Mouse (Mus musculus): ENCODE measurements around the gene Rasgef1c.

Gene Rasgef1c
- long read RNA-seq, experiment 1, partial matches to known transcripts, result 0 of 1 reads
- long read RNA-seq, experiment 1, other reads (novel, unspliced or antisense), result 1 of 1 reads
- long read RNA-seq, experiment 2, result 0 reads

GRCm38 (mm10) chr11:49901659-49902458, at the start of gene Rasgef1c:
Gene Rasgef1c (plus strand): TSS chr11:49901835.
- intact Hi-C loops (cut with DNase I), result loop anchor here (5.0 kb wide), 1 partner anchor 55 kb away; no protein-coding TSS in a partner anchor

GRCm38 (mm10) chr11:49855144-49855543, 46.5 kb upstream of the Rasgef1c start:
- intact Hi-C loops (cut with DNase I), result no loop called here

- intact Hi-C loops (cut with DNase I), result no loop called here
Observed at GRCm38 (mm10) chr11:49861139-49861538, 40.5 kb upstream of the Rasgef1c start.

GRCm38 (mm10) chr11:49863926-49864325, 37.7 kb upstream of the Rasgef1c start:
- intact Hi-C loops (cut with DNase I), result no loop called here

GRCm38 (mm10) chr11:49867320-49867719, 34.3 kb upstream of the Rasgef1c start:
- intact Hi-C loops (cut with DNase I), result loop anchor here (5.0 kb wide), 1 partner anchor 140 kb away; no protein-coding TSS in a partner anchor

- intact Hi-C loops (cut with DNase I), result loop anchor here (2.0 to 5.0 kb wide), 2 partner anchors 142 to 217 kb away; no protein-coding TSS in a partner anchor
Observed at GRCm38 (mm10) chr11:49869762-49870161, 31.9 kb upstream of the Rasgef1c start.

- intact Hi-C loops (cut with DNase I), result loop anchor here (2.0 kb wide), 1 partner anchor 219 kb away; no protein-coding TSS in a partner anchor
Observed at GRCm38 (mm10) chr11:49871914-49872313, 29.7 kb upstream of the Rasgef1c start.

- intact Hi-C loops (cut with DNase I), result no loop called here
Observed at GRCm38 (mm10) chr11:49872779-49873178, 28.9 kb upstream of the Rasgef1c start.

GRCm38 (mm10) chr11:49876948-49877817, 24.5 kb upstream of the Rasgef1c start:
- intact Hi-C loops (cut with DNase I), result no loop called here

- intact Hi-C loops (cut with DNase I), result no loop called here
Observed at GRCm38 (mm10) chr11:49879950-49880642, 21.5 kb upstream of the Rasgef1c start.

- intact Hi-C loops (cut with DNase I), result no loop called here
Observed at GRCm38 (mm10) chr11:49883394-49883793, 18.2 kb upstream of the Rasgef1c start.

- intact Hi-C loops (cut with DNase I), result no loop called here
Observed at GRCm38 (mm10) chr11:49888469-49888868, 13.2 kb upstream of the Rasgef1c start.

- intact Hi-C loops (cut with DNase I), result no loop called here
Observed at GRCm38 (mm10) chr11:49891993-49892392, 9.6 kb upstream of the Rasgef1c start.

GRCm38 (mm10) chr11:49893806-49894205, 7.8 kb upstream of the Rasgef1c start:
- intact Hi-C loops (cut with DNase I), result no loop called here

GRCm38 (mm10) chr11:49895966-49896590, 5.6 kb upstream of the Rasgef1c start:
- intact Hi-C loops (cut with DNase I), result no loop called here

- intact Hi-C loops (cut with DNase I), result loop anchor here (5.0 kb wide), 1 partner anchor 57 kb away; no protein-coding TSS in a partner anchor
Observed at GRCm38 (mm10) chr11:49900043-49900442, 1.6 kb upstream of the Rasgef1c start.

GRCm38 (mm10) chr11:49900962-49901658, 525 bp upstream of the Rasgef1c start:
- intact Hi-C loops (cut with DNase I), result loop anchor here (5.0 kb wide), 1 partner anchor 56 kb away; no protein-coding TSS in a partner anchor

GRCm38 (mm10) chr11:49903333-49903732, 1.7 kb downstream of the Rasgef1c start:
- intact Hi-C loops (cut with DNase I), result loop anchor here (5.0 kb wide), 1 partner anchor 54 kb away; no protein-coding TSS in a partner anchor

GRCm38 (mm10) chr11:49918521-49919180, 17.0 kb downstream of the Rasgef1c start:
- intact Hi-C loops (cut with DNase I), result no loop called here

Data from adrenal gland (tissue).